Mouse (Mus musculus): Measurements from ENCODE around the gene 4921524J17Rik.
A peak's percentile ranks its signal among the peaks of the same experiment; 100 is the strongest.

Gene 4921524J17Rik

GRCm38 (mm10) chr8:85380123-85380823 is 52.4 kb downstream of the 4921524J17Rik start:
- no peak for DNase-seq (ENCODE audit: low spot score)

DNA sequence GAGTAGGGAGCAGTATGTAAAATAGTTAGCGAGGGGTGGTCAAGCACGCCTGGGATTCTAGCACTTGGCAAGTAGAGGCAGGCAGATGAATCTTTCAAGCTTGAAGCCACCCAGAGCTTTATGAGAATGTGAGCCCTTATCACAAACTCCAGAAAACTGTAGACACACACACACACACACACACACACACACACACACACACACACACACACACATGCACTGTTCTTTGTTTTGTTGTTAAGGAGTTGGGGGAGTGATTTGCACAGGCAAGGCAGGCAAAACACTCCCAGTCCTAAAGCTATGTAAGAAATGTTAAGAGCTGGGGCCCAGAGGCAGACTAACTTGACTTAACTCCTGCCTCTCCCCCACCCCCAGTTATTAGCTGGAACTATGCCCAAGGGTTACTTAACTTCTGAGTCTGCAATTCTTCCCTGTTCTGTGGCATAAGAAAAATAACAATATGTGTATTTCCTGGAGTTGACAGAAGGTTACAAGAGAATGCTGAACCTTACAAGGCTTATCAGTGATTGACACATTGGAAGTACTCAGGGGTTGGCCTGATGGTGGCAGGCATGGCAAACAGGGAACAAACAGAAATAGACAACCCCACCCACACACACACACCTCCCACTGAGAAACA is 53.4 kb downstream of the 4921524J17Rik start:
- peak; percentile 91 for DNase-seq (ENCODE audit: low spot score)

GRCm38 (mm10) chr8:85376516-85376915 is 56.1 kb downstream of the 4921524J17Rik start:
- no peak for DNase-seq (ENCODE audit: low spot score)

DNA sequence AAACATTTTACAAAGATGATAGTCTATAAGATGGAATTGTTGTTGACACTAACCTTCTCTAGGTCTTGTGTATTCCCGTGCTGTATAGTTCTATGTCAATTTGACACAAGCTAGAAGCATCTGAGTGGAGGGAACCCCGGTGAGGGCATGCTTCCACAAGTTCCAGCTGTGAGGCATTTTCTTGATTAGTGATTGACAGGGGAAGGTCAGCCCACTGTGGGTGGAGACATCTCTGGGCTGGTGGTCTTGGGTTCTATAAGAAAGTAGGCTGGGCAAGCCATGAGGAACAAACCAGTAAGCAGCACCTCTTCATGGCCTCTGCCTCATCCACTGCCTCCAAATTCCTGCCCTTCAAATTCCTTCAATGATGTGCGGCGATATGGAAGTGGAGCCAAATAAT is 58.3 kb downstream of the 4921524J17Rik start:
- no peak for DNase-seq (ENCODE audit: low spot score)

- no peak for DNase-seq (ENCODE audit: low spot score)
Observed at GRCm38 (mm10) chr8:85373435-85374039, 59.1 kb downstream of the 4921524J17Rik start.

DNA sequence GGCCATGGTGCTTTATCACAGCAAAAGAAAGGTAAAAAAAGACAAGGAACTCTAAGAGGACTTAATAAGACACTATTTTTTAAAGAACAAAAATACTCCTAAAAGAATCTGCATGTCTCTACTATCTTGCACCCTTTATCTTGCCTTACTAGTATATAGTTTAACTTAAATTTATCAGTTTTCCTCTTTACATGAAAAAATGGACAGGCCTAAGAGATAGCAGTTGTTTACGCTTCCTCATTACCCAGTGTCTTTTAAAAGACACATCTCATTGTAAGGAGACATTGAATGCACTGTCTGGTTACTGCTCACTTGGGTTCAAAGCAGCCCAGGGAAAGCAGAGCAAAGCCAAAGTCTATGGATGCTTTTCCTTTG is 60.2 kb downstream of the 4921524J17Rik start:
- no peak for DNase-seq (ENCODE audit: low spot score)

GRCm38 (mm10) chr8:85371736-85372464 is 60.7 kb downstream of the 4921524J17Rik start:
- DNase-seq (ENCODE audit: low spot score), result no peak

DNA sequence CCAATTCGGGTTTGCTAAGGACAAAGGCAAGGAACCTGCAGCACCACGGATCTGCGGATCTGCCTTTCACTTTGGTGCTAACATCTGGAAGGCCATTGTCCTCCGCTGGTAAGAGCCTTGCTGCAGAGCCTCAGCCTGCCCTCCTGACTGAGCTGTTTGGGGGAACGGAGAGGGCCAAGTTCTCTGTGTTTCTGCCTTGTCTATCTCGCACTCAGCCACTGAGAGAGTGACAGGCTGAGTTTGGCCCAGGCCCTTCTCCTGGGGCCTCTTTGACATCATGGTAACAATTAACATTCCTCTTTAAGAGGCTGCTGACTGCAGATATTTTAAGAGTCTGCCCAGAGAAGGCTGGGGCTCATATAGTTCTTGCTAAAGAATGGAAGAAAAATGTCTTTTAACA is 67.5 kb downstream of the 4921524J17Rik start:
- DNase-seq (ENCODE audit: low spot score), result no peak

DNA sequence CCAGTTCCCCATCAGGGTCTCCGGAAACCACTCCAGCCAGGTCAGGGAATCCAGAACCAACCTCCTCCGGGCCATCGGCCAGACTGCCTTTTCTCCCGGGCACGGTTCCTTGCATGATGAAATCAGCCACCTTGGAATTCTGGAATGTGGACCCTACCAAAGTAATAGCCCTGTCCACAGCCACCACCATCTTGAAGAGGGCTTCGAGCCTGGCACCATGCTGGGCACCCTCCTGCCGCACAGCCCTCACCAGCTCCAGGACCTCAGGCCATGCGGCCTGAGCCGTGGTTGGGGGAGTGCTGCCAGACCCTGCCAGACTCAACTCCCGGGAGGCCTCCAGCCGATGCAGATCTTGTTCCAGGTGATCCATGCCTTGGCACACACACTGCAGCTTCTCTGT is 68.0 kb downstream of the 4921524J17Rik start:
- peak; percentile 17 for DNase-seq (ENCODE audit: low spot score)

DNA sequence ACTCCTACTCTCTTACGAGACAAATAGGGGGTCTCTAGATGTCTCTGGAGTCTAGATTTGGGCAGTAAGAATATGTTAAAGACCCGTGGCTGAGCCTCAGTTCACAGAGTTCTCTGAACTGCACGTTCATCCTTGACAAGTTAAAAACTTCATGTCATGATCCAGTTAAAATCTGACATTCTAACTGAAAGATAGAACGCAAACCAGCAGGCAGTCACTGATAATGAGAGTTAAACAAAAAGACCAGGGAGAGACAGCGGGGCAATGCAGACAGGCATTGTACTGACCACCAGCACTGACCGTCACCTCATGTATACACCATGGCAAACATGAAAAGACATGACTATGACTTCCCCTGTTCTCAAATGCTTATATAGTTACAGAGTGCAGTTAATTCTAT is 69.2 kb downstream of the 4921524J17Rik start:
- no peak for DNase-seq (ENCODE audit: low spot score)

- DNase-seq (ENCODE audit: low spot score), result no peak
Observed at GRCm38 (mm10) chr8:85362211-85362610, 70.4 kb downstream of the 4921524J17Rik start.

Measured in adipocyte (in vitro differentiated cells).